Mouse (Mus musculus) liver, adult 2 months (tissue): Measurements from ENCODE around the gene Ccl11. TPM values are rescaled to one million over a fixed set of nuclear protein-coding genes. Genes with fewer than 3 reads are reported as not detected.

Source experiments
- DNase-seq: peaks from one replicate; pipeline ENCODE4 v3.0.0-alpha.2; 2011; ENCODE audit warnings: low read depth, low spot score; ENCODE audit errors: extremely low read depth
- H3K27ac ChIP-seq: fragments of 200-500 bp; replicated peaks from 2 replicates; pipeline ENCODE4 v1.5.1; 2012; ENCODE audit warnings: low read depth, mild to moderate bottlenecking, control low read depth, inconsistent platforms, low read length; ENCODE audit not compliant: insufficient read depth
- H3K27me3 ChIP-seq: fragments of 200-500 bp; 2 replicates; pipeline ENCODE4 v1.6.1; 2012; ENCODE audit warnings: mild to moderate bottlenecking, moderate library complexity, low read length, inconsistent platforms; ENCODE audit not compliant: control insufficient read depth, insufficient read depth
- H3K36me3 ChIP-seq: fragments of 200-500 bp; 2 replicates; pipeline ENCODE4 v1.6.1; 2012; ENCODE audit warnings: low read length, inconsistent platforms; ENCODE audit not compliant: control insufficient read depth, insufficient read depth
- H3K4me1 ChIP-seq: fragments of 200-500 bp; 2 replicates; pipeline ENCODE4 v1.6.1; 2011; ENCODE audit warnings: low read length; ENCODE audit not compliant: control insufficient read depth, insufficient read depth
- H3K4me3 ChIP-seq: fragments of 200-500 bp; 2 replicates; pipeline ENCODE4 v1.5.1; 2011; ENCODE audit warnings: low read depth, mild to moderate bottlenecking, control low read depth, low read length, moderate library complexity; ENCODE audit not compliant: insufficient read depth
- H3K79me2 ChIP-seq: fragments of 200-500 bp; 2 replicates; pipeline ENCODE4 v1.6.1; 2012; ENCODE audit warnings: inconsistent platforms, mild to moderate bottlenecking, low read length, moderate library complexity; ENCODE audit not compliant: control insufficient read depth, insufficient read depth
- H3K9ac ChIP-seq: fragments of 200-500 bp; 2 replicates; pipeline ENCODE4 v1.6.1; 2012; ENCODE audit warnings: low read depth, mild to moderate bottlenecking, control low read depth, inconsistent platforms, low read length
- CTCF ChIP-seq: fragments of 200-500 bp; IDR thresholded peaks from 2 replicates; pipeline ENCODE4 v1.5.1; 2011; ENCODE audit warnings: low read depth, low read length, control low read depth
- POLR2A ChIP-seq: fragments of 200-500 bp; IDR thresholded peaks from 2 replicates; pipeline ENCODE4 v1.6.1; 2011; ENCODE audit warnings: low read length, control low read depth; ENCODE audit not compliant: insufficient read depth; ENCODE audit errors: extremely low read depth
- WGBS: fragments of 180-500 bp; shearing (Covaris S2); methylation state at CpG from one replicate; pipeline ENCODE4 v1.1.7; 2018; 5-methylcytosine and 5-hydroxymethylcytosine counted together
- polyA plus RNA-seq: library from polyadenylated mRNA; depleted of rRNA; stranded (reverse); fragments of >200 nt; gene quantifications from 2 replicates; pipeline ENCODE4 v1.2.3, GENCODE M21; 2012
- total RNA-seq: library from RNA; depleted of rRNA; stranded (reverse); fragments of >200 nt; gene quantifications from 2 replicates; pipeline ENCODE4 v1.2.3, GENCODE M21; 2014

The Ccl11 gene
- total and polyA plus RNA-seq, 2 experiments: 0.07 to 0.09 TPM

DNA sequence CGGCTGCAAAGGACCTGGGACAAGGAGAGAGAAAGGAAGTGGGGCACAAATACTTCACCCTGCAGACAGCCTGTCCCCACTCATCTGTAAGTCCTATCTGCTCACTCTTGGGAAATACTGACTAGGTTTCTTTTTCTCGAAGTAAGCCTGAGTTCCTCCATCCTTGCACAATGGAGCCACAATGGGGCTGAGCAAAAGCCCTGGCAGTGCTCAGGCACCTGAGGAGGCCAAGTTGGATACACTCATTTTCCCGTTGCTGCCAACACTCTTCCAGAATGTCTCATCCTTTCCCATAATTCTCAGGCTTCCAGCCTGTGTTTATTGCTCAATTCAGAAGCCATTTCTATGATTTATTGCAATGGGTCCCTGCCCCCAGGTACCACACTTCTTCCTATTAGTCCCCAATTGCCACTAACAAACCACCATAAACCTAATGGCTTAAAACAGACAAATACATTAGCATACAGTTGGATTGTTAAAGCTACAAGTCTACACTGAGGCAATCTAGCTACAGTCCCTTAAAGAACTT, 18.4 kb upstream of the Ccl11 start:
- Histone ChIP-seq H3K27ac (no peak overlapping the region), H3K4me1 (no peaks in the 10 kb centered on the region; the same call in 1 of the 2 replicates), H3K4me3 (no peak overlapping the region), H3K36me3 (no peaks in the 10 kb centered on the region), H3K9ac (no peak overlapping the region), H3K27me3 (no peaks in the 10 kb centered on the region), H3K79me2 (no peaks in the 10 kb centered on the region)
- no peak for DNase-seq
- TF ChIP-seq CTCF (no peak), POLR2A (no peak)
- WGBS: 60% methylated on average over 3 of the region's 3 CpGs

GRCm38 (mm10) chr11:82041671-82042080, 15.9 kb upstream of the Ccl11 start:
- WGBS: 79% methylated on average over 4 of the region's 4 CpGs
- Histone ChIP-seq H3K27ac (no peak overlapping the region), H3K4me1 (peaks cover 3% of the 10 kb centered on the region; the same call in 1 of the 2 replicates), H3K9ac (no peak overlapping the region), H3K36me3 (no peaks in the 10 kb centered on the region), H3K4me3 (no peak overlapping the region), H3K27me3 (no peaks in the 10 kb centered on the region), H3K79me2 (no peaks in the 10 kb centered on the region)
- TF ChIP-seq CTCF (no peak), POLR2A (no peak)
- no peak for DNase-seq

- Histone ChIP-seq H3K4me3 (no peak within 1 kb of the TSS), H3K4me1 (0 out of 2 replicates have a peak, but pooled peaks cover 3% of the 10 kb centered on the region), H3K36me3 (no peaks in the 10 kb centered on the region), H3K27ac (no peak within 1 kb of the TSS), H3K79me2 (no peaks in the 10 kb centered on the region), H3K27me3 (no peaks in the 10 kb centered on the region), H3K9ac (no peak within 1 kb of the TSS)
- peak; percentile 79 for DNase-seq
- 66% methylated on average over 3 of the region's 3 CpGs for WGBS
- TF ChIP-seq POLR2A (no peak), CTCF (no peak)
Observed at GRCm38 (mm10) chr11:82045471-82045870, 12.2 kb upstream of the Ccl11 start, which contains the start of gene Ccl7. Gene Ccl7 (plus strand): TSS chr11:82045712.

DNA sequence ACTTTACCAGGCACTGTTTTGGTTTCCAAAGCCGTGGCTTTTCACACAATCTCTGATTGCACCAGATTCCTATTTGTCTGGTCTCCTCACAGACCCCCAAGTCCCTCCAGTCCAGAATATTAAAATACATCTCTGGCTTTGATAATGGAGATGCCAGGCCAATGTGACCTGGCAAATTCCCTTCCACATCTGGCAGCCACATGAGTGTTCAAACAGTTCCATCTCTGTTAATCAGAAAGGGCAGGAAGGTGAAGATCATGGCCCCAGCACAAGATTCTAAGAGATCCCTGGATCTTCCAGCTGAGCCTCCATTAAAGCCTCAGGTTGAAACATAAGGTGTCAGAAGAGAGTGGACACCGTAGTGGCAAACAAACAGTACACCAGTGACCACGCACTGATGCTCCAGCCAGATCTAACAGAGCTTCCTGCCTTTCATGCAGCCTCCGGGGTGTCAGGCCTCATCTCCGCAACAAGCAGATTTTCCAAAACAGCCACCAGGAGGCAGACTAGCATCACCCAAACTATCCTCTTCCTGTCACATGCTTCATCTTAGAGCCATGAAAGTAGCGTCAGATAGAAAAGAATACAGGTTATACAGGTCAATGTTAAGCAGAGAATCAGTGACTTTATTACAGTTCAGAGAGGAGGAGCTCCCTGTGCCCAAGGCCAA, 9.7 kb upstream of the Ccl11 start:
- TF ChIP-seq POLR2A: no peak
- TF ChIP-seq CTCF: peak; percentile 67
- peak; percentile 68 for DNase-seq
- H3K79me2 ChIP-seq: no peaks in the 10 kb centered on the region
- 0 out of 2 replicates have a peak, but pooled peaks cover 3% of the 10 kb centered on the region for H3K4me1 ChIP-seq
- H3K27me3 ChIP-seq: no peaks in the 10 kb centered on the region
- H3K36me3 ChIP-seq: no peaks in the 10 kb centered on the region
- H3K27ac ChIP-seq: no peak overlapping the region
- no peak overlapping the region for H3K9ac ChIP-seq
- 45% methylated on average over 6 of the region's 6 CpGs for WGBS
- H3K4me3 ChIP-seq: no peak overlapping the region

GRCm38 (mm10) chr11:82053849-82054248, 3.8 kb upstream of the Ccl11 start:
- no peak for TF ChIP-seq POLR2A
- no peak for TF ChIP-seq CTCF
- Histone ChIP-seq H3K4me3 (no peak overlapping the region), H3K4me1 (no peaks in the 10 kb centered on the region), H3K79me2 (no peaks in the 10 kb centered on the region), H3K36me3 (no peaks in the 10 kb centered on the region), H3K27me3 (peaks cover 3% of the 10 kb centered on the region; the same call in 1 of the 2 replicates), H3K27ac (no peak overlapping the region), H3K9ac (no peak overlapping the region)
- DNase-seq: no peak
- WGBS: 87% methylated on average over 7 of the region's 7 CpGs

GRCm38 (mm10) chr11:82062226-82062625, 4.6 kb downstream of the Ccl11 start:
- DNase-seq: no peak
- WGBS: 81% methylated on average over 3 of the region's 3 CpGs
- TF ChIP-seq CTCF: no peak
- TF ChIP-seq POLR2A: no peak
- no peaks in the 10 kb centered on the region for H3K36me3 ChIP-seq
- no peak overlapping the region for H3K27ac ChIP-seq
- no peaks in the 10 kb centered on the region for H3K4me1 ChIP-seq
- H3K27me3 ChIP-seq: peaks cover 3% of the 10 kb centered on the region; the same call in 1 of the 2 replicates
- H3K79me2 ChIP-seq: no peaks in the 10 kb centered on the region
- H3K4me3 ChIP-seq: no peak overlapping the region
- H3K9ac ChIP-seq: no peak overlapping the region
